Mouse (Mus musculus) stomach, embryonic 14.5 days (tissue): ENCODE measurements around the gene Hs6st3. TPM values are rescaled to one million over a fixed set of nuclear protein-coding genes. Genes with fewer than 3 reads are reported as not detected.

Experiments used
- ATAC-seq: fragments of 200-750 bp; cut with Nextera tagmentation; 2 replicates; pipeline ENCODE4 v1.8.0; 2017; ENCODE audit warnings: low read depth, moderate TSS enrichment; ENCODE audit not compliant: insufficient number of reproducible peaks, insufficient read depth, low FRiP score
- H3K27ac ChIP-seq: fragments of 300-500 bp; sonication (generic); 2 replicates; pipeline ENCODE4 v1.5.1; 2014; ENCODE audit warnings: mild to moderate bottlenecking, low read length, moderate library complexity, mixed read lengths
- H3K27me3 ChIP-seq: fragments of 300-500 bp; sonication (generic); 2 replicates; pipeline ENCODE4 v1.6.1; 2014; ENCODE audit warnings: low read length, control low read depth, mixed read lengths; ENCODE audit not compliant: control insufficient read depth, insufficient read depth
- H3K36me3 ChIP-seq: fragments of 300-500 bp; sonication (generic); 2 replicates; pipeline ENCODE4 v1.6.1; 2014; ENCODE audit warnings: mild to moderate bottlenecking, control low read depth, low read length, moderate library complexity, mixed read lengths; ENCODE audit not compliant: control insufficient read depth, insufficient read depth
- H3K4me1 ChIP-seq: fragments of 300-500 bp; sonication (generic); 2 replicates; pipeline ENCODE4 v1.6.1; 2014; ENCODE audit warnings: low read length, control low read depth, mixed read lengths; ENCODE audit not compliant: control insufficient read depth, insufficient read depth
- H3K4me2 ChIP-seq: fragments of 300-500 bp; sonication (generic); replicated peaks from 2 replicates; pipeline ENCODE4 v1.6.1; 2014; ENCODE audit warnings: low read depth, low read length, control low read depth
- H3K4me3 ChIP-seq: fragments of 300-500 bp; sonication (generic); 2 replicates; pipeline ENCODE4 v1.5.1; 2014; ENCODE audit warnings: low read depth, low read length, control low read depth
- H3K9ac ChIP-seq: fragments of 300-500 bp; sonication (generic); replicated peaks from 2 replicates; pipeline ENCODE4 v1.6.1; 2014; ENCODE audit warnings: low read depth, mild to moderate bottlenecking, control low read depth, low read length, moderate library complexity, mixed read lengths
- H3K9me3 ChIP-seq: fragments of 300-500 bp; sonication (generic); 2 replicates; pipeline ENCODE4 v1.6.1; 2016; ENCODE audit warnings: low read depth, low read length, control low read depth; ENCODE audit not compliant: control insufficient read depth
- WGBS: fragments of 180-500 bp; shearing (Covaris S2); extraction: QIAGEN DNeasy Blood & Tissue Kit; methylation state at CpG from one replicate; pipeline ENCODE4 v1.1.7; 2014; 5-methylcytosine and 5-hydroxymethylcytosine counted together
- polyA plus RNA-seq: library from polyadenylated mRNA; unstranded; fragments of >200 nt; fragmentation: Nextera tagmentation; extraction: Ambion mirVana; gene quantifications from 2 replicates; pipeline ENCODE4 v1.2.1, GENCODE M21; 2014

Hs6st3 gene
- polyA plus RNA-seq, 1 experiment from 2014 or later, result 0.75 TPM

DNA sequence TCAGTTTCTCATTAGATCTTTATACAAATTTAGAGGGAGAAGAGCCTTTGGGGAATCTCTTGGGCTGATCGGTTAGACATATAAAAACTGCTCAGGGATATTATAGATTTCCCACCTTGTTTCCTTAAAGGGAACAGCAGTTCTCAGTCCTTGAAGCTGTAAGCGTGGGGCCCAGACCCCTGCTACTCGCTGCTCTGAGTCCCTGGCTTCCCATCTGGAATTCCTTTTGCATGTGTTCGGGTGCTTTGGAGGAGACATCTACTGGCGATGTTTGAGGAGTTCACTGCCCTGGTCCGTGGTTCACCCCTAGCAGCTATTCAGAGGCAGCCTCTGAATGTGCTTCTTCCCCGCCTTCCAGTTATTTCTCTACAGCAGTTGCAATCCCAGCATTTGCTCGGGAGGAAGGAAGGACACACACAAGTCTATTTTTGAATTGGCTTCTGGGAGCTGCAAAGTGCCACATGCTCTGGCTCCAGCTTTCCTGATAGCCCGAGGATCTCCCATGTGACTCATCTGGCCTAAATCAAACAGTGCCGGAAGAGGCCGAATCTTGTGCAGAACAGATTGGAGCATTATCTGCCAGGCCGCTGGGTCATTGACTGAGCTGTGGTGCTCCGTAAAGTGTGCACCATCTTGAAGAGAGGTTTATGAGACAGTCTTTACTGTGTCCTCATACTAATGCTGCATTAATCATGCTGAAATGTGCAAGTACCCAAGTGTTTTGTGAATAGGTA is 77.6 kb downstream of the Hs6st3 start:
- no peak overlapping the region for H3K27ac ChIP-seq
- no peak overlapping the region for H3K4me2 ChIP-seq
- H3K9ac ChIP-seq, result no peak overlapping the region
- no peaks in the 10 kb centered on the region for H3K9me3 ChIP-seq
- no peaks in the 10 kb centered on the region for H3K4me1 ChIP-seq
- H3K4me3 ChIP-seq, result no peak overlapping the region
- H3K27me3 ChIP-seq, result no peaks in the 10 kb centered on the region
- H3K36me3 ChIP-seq, result no peaks in the 10 kb centered on the region
- no peak for ATAC-seq
- 71% methylated on average over 13 of the region's 13 CpGs for WGBS

- H3K4me2 ChIP-seq, result no peak overlapping the region
- no peak overlapping the region for H3K9ac ChIP-seq
- ATAC-seq, result no peak
- H3K9me3 ChIP-seq, result no peaks in the 10 kb centered on the region
- H3K27me3 ChIP-seq, result no peaks in the 10 kb centered on the region
- WGBS, result 85% methylated on average over 3 of the region's 3 CpGs
- no peak overlapping the region for H3K27ac ChIP-seq
- H3K4me1 ChIP-seq, result no peaks in the 10 kb centered on the region
- no peak overlapping the region for H3K4me3 ChIP-seq
- H3K36me3 ChIP-seq, result no peaks in the 10 kb centered on the region
Measured at GRCm38 (mm10) chr14:119227709-119228338, 89.7 kb downstream of the Hs6st3 start.

DNA sequence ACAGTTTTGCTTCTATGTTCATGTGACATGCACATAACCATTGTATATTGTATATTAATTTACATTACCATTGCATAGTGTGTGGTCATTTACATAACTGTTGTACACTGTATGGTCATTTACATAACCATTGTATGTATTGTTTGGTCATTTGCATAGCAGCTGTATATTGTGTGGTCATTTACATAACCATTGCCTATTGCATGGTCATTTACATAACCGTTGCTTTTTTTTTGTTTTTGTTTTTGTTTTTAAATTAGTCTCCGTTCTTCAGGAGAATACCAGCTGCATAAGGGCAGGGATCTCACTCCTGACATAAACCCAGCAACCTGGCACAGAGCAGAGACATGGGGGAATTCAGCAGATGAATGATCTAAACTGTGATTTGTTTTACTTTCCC is 95.5 kb downstream of the Hs6st3 start:
- WGBS, result 89% methylated on average over 2 of the region's 2 CpGs

GRCm38 (mm10) chr14:119247131-119247530 is 109.0 kb downstream of the Hs6st3 start:
- no peak overlapping the region for H3K9ac ChIP-seq
- no peaks in the 10 kb centered on the region for H3K36me3 ChIP-seq
- no peak for ATAC-seq
- H3K4me1 ChIP-seq, result no peaks in the 10 kb centered on the region
- no peak overlapping the region for H3K27ac ChIP-seq
- no peak overlapping the region for H3K4me2 ChIP-seq
- H3K9me3 ChIP-seq, result no peaks in the 10 kb centered on the region
- WGBS, result 85% methylated on average over 6 of the region's 6 CpGs
- H3K27me3 ChIP-seq, result no peaks in the 10 kb centered on the region
- no peak overlapping the region for H3K4me3 ChIP-seq

More for the DNA sequence above, 95.5 kb downstream of the Hs6st3 start:
- Histone ChIP-seq H3K4me3 (no peak overlapping the region), H3K9me3 (no peaks in the 10 kb centered on the region), H3K36me3 (no peaks in the 10 kb centered on the region), H3K4me2 (no peak overlapping the region), H3K9ac (no peak overlapping the region), H3K27ac (no peak overlapping the region), H3K27me3 (no peaks in the 10 kb centered on the region), H3K4me1 (no peaks in the 10 kb centered on the region)
- no peak for ATAC-seq

- Histone ChIP-seq H3K4me2 (no peak overlapping the region), H3K36me3 (no peaks in the 10 kb centered on the region), H3K9ac (no peak overlapping the region), H3K27ac (no peak overlapping the region), H3K4me1 (no peaks in the 10 kb centered on the region), H3K4me3 (no peak overlapping the region), H3K27me3 (no peaks in the 10 kb centered on the region), H3K9me3 (no peaks in the 10 kb centered on the region)
- no peak for ATAC-seq
- 74% methylated on average over 16 of the region's 16 CpGs for WGBS
Measured at GRCm38 (mm10) chr14:119248001-119248607, 110.0 kb downstream of the Hs6st3 start.

DNA sequence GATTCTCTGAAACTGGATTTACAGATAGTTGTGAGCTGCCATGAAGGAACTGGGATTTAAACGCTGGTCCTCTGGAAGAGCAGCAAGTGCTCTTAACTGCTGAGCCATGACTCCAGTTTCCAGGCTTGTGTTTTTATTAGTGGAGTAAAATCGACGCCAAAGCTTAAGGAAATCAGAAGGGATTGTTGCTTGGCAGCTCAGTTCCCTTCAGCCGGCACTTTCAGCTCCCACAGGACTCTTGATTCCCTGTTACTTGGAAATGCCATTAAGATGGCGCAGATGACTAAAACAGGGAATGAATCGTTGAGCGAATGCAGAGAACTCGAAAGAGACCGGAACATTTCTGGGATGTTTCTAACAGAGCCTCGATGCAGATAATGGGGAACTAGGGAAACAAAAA is 112.2 kb downstream of the Hs6st3 start:
- H3K27ac ChIP-seq, result no peak overlapping the region
- 87% methylated on average over 10 of the region's 10 CpGs for WGBS

DNA sequence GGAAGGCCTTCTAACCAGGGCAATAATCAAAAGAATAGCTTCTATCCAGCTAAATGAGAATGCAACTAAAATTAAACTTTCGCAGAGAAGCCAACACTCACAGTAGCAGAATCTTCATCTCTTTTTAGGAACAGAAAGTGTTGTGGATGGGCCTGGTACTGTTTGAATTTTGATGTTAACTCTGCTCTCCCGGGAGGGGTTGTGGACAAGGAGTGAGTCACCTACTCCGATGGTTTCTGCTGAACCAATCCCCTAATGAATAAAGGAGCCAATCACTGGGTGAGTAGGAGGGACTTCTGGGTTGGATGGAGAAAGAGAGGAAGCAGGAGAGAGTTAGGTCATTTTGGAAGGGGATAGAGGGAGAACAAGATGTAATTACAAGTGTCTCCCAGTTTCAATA is 117.3 kb downstream of the Hs6st3 start:
- H3K9ac ChIP-seq, result no peak overlapping the region
- no peaks in the 10 kb centered on the region for H3K27me3 ChIP-seq
- no peaks in the 10 kb centered on the region for H3K4me1 ChIP-seq
- H3K9me3 ChIP-seq, result no peaks in the 10 kb centered on the region
- no peak for ATAC-seq
- no peak overlapping the region for H3K27ac ChIP-seq
- H3K4me2 ChIP-seq, result no peak overlapping the region
- WGBS, result 80% methylated on average over 3 of the region's 3 CpGs
- H3K36me3 ChIP-seq, result no peaks in the 10 kb centered on the region
- H3K4me3 ChIP-seq, result no peak overlapping the region

More for the DNA sequence above, 112.2 kb downstream of the Hs6st3 start:
- Histone ChIP-seq H3K27me3 (no peaks in the 10 kb centered on the region), H3K4me2 (no peak overlapping the region), H3K4me1 (no peaks in the 10 kb centered on the region), H3K9ac (no peak overlapping the region), H3K9me3 (no peaks in the 10 kb centered on the region), H3K4me3 (no peak overlapping the region), H3K36me3 (no peaks in the 10 kb centered on the region)
- ATAC-seq, result no peak

- no peak for ATAC-seq
- Histone ChIP-seq H3K4me3 (no peak overlapping the region), H3K4me1 (no peaks in the 10 kb centered on the region), H3K36me3 (no peaks in the 10 kb centered on the region), H3K9me3 (no peaks in the 10 kb centered on the region), H3K4me2 (no peak overlapping the region), H3K27me3 (no peaks in the 10 kb centered on the region), H3K27ac (no peak overlapping the region), H3K9ac (no peak overlapping the region)
- WGBS, result 85% methylated on average over 7 of the region's 7 CpGs
Measured at GRCm38 (mm10) chr14:119257072-119257471, 118.9 kb downstream of the Hs6st3 start.
